Mouse (Mus musculus) retina, postnatal 1 day (tissue): ENCODE data around the gene Mrgprd.

Experiments used
- DNase-seq: peaks from one replicate; pipeline ENCODE4 v3.0.0-alpha.2; 2012

Mrgprd gene

DNA sequence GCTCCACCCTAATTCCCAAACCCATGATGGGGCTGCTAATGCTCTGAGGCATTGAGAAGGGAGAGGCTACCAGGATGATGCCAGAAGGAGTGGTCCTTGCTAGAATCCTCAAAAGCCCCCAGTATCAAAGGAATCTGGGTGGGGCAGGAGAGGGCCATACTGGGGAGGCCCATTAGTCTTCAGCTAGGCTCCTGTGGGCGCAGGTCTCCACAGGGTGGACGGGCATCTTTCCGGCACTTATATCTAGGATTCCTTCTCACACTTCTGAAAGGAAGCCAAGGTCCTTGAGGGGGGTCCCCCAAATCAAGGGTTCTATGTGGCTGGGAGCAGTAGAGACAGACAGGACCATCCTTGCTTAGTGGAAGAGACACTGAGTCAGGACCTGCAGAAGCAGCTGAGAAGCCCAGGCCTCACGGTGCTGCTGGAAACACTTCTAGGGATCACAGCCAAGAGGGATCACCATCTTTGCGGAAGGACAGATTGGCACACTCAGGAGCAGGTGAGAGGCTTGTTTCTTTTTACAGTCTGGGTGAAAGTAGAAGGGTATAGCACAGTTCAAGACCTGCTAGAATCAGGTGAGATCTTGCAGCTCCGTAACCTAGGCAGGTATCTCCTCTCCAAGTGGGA, at the start of gene Mrgprd:
Gene Mrgprd (plus strand): TSS at position 51 of the 627 bp plus-strand sequence.
- no peak for DNase-seq

DNA sequence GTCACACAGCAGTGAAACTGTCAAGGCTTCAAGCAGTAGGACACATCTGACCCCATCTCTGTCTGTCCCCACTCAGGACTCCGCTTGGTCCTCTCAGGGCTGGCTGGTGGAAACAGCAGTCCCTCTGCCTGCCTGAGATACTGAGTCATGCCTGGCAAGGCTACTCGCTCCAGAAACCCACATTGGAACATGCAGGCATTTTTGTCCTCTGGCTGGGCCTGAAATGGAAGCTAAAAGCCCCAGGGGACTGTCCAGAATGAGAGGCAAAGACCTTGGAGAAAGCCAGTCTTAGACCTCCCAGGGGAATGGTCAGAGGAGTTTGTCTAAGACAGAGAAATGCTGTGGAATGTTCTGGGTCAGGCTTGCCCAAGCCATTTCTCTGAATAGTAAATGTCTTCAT, 48.6 kb upstream of the Mrgprd start:
- DNase-seq = no peak

DNA sequence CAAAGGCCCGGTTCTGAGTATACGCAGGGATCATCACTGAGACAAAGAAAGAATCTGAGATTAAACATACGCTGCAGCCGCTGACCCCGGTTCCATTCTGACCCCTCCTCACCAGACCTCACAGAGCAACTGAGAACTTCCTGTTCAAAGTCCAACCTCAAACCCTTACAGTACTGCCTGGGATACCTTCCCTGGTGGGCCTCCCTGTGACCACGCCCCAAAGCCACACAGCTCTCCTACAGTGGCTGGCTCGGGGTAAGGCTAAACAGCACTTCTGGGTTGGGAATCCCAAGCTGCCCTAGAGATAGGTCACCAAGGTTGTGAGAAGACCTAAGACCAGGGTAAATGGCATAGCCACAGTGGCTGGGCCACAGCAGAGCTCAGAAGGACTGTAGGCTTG, 45.7 kb upstream of the Mrgprd start:
- no peak for DNase-seq

DNA sequence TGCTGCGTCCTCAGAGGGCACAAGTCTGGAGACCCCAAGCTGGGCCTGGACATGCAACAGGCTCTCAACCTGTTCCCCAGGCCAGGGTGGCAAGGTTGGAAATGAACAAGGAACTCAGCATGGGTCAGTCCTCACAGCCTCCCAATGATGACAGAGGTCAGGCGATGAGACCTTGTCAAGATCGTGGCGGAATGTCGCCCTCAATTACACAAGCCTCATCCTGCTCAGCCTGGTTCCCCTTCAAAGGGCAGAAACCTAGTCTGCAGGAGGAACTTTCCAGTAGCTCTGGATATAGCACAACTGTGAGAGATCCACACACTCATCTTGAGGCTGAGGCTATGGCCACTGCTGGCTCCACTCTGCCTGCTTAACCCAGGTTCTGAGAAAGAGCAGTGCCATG, 43.7 kb upstream of the Mrgprd start:
- DNase-seq = no peak

- DNase-seq = no peak
Measured at GRCm38 (mm10) chr7:145275488-145275887, 39.1 kb upstream of the Mrgprd start.

DNA sequence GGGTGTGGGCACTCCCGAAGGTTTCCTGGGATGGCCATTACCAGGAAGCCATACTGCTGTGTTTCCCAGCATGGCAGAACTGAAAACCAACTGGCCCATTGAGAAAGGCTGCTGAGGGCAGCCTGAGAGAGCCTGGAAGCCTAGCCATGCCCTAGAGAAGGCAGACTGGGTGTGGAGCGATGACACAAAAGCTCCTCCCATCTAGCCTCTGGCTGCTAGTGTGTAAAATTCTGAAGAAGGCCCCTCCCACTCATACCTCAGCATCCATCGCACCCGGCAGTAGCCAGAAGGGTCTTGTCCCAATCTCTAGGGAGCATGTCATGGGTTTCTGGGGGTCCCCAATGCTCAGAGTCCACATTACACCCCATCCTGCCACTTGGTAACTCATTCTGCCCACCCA, 33.2 kb upstream of the Mrgprd start:
- no peak for DNase-seq

GRCm38 (mm10) chr7:145283041-145283440, 31.6 kb upstream of the Mrgprd start:
- peak; percentile 38 for DNase-seq

GRCm38 (mm10) chr7:145283487-145284187, 31.0 kb upstream of the Mrgprd start, which contains the start of gene Tpcn2:
Tpcn2 (minus strand) TSS chr7:145284011.
- peak; percentile 95 for DNase-seq

- no peak for DNase-seq
Measured at GRCm38 (mm10) chr7:145284293-145284692, 30.3 kb upstream of the Mrgprd start.

DNA sequence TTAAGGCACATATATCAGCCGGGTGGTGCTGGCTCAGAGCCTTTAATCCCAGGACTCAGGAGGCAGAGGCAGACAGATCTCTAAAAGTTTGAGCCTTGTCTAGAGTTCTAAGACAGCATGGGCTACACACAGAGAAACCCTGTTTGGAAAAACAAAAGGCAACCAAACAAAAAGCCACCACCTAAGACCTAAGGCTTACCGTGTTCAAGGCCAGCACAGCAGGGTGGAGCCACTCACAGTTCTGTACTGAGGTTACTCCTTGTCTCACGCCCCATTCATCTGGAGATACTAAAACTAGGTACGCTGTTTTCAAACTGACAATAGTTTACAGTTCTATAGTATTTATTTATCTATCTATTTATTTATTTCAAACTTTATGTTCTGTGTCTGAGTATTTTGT, 29.2 kb upstream of the Mrgprd start:
- no peak for DNase-seq

DNA sequence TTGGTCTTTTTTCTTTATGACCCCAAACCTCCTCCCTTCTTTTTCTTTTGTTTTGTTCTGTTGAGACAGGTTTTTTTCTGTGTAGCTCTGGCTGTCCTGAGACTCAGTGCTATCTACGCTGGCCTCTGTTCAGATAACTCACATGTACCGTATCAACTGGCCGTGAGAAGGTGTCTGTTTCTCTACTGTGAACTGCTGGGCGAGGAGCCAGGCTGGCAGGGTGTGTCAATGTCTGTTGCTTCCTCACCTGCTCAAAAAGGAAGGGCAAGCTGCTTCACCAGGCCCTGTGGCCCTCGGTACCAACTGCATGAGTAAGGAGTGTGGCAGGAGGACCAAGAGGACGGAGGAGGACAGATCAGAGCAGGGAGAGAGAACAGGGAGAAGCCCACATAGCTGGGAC, 27.2 kb upstream of the Mrgprd start:
- DNase-seq = no peak

GRCm38 (mm10) chr7:145289302-145289701, 25.3 kb upstream of the Mrgprd start:
- peak; percentile 54 for DNase-seq

- DNase-seq = no peak
Measured at GRCm38 (mm10) chr7:145291847-145292246, 22.8 kb upstream of the Mrgprd start.

DNA sequence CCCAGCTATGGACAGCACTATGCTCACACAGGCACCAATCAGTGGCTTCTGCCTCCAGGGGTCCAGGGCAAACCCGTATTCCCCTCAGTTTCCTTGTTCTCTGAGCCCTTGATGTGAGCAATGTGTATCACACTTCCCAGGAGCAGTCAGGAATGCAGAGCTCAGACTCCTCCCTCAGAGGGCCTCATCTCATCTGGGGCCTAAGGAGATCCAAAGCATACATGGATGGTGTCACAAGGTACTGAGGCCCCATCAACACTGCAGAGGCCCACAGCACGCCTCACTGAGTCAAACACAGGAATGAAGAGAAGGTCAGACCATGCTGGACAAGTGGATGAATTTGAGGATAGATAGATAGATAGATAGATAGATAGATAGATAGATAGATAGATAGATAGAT, 21.9 kb upstream of the Mrgprd start:
- no peak for DNase-seq

GRCm38 (mm10) chr7:145293859-145294258, 20.8 kb upstream of the Mrgprd start:
- no peak for DNase-seq

DNA sequence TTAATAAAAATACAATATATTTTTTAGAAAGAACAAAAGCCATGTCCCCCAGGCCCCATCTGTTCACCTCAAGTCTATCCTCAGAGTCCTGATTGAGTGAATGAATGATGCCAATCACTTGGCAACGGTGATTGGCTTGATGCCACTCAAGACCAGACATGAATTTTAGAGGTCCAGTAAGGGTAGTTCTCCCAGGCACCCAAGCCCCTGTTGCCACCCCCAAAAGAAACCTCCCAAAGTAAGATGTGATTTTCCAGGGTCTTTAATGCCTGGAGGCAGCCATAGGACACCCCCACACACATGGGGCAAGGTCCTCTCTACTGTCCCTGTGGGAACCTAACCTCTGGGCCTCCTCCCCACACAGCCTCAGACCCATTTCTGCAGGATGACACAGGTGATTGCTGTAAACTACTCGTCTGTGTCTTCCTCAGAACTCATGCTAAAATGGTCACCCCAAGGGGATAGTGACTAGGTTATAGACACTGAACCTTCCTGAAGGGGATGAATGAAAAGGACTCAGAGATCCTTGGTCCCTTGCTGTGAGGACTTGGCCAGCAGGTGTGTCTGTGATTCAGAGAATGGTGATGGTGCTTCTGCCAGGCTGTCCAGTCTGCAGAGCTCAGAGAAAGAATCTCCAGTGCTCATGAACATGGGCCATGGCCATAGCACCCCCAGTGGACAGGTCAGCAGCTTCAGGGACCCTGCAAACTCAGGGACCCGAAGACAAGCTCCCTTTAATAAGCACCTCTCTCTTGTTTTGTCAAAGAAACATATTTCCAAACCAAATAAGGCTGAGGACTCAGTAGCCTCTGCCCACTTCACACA, 15.8 kb upstream of the Mrgprd start:
- no peak for DNase-seq

- no peak for DNase-seq
Measured at GRCm38 (mm10) chr7:145299562-145300320, 14.9 kb upstream of the Mrgprd start.

GRCm38 (mm10) chr7:145300321-145301007, 14.2 kb upstream of the Mrgprd start, which contains the start of gene Mrgprf:
Mrgprf (plus strand) TSS chr7:145300828.
- no peak for DNase-seq

DNA sequence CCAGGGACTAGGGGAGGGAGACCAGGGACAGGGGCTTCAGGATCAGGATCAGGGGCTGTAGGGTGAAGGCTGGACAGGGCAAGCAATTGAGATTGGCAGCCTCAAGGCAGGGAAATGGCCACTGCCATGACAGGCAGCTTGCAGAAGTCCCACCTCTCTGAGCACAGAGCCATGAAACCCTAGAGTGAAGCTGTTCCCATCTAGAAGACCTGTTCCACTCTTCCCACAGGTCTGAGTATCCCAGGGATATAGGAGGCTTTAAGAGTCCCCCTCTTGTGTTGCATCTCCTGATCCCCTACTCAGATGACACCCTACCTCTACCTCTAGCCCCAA, 13.7 kb upstream of the Mrgprd start:
- DNase-seq = no peak

- DNase-seq = no peak
Measured at GRCm38 (mm10) chr7:145301341-145302005, 13.2 kb upstream of the Mrgprd start.

GRCm38 (mm10) chr7:145302488-145303285, 11.9 kb upstream of the Mrgprd start:
- DNase-seq = peak; percentile 90
